Mouse (Mus musculus) midbrain, embryonic 14.5 days (tissue): ENCODE measurements at regions not wholly inside any gene's neighbourhood (a gene's known extent, or its start where the extent isn't known, plus 50 kb on each side); places are given as distances from the start of the nearest gene placed in this dataset.
A peak's percentile ranks its signal among the peaks of the same experiment; 100 is the strongest.

ENCODE experiments used
- ATAC-seq: fragments of 200-750 bp; cut with Nextera tagmentation; 2 replicates; pipeline ENCODE4 v1.8.0; 2017; ENCODE audit warnings: moderate number of reproducible peaks, moderate library complexity; ENCODE audit not compliant: low FRiP score, low TSS enrichment
- DNase-seq: peaks from one replicate; pipeline ENCODE4 v3.0.0-alpha.2; 2015
- H3K27ac ChIP-seq: fragments of 300-500 bp; sonication (generic); replicated peaks from 2 replicates; pipeline ENCODE4 v1.5.1; 2014; ENCODE audit warnings: mild to moderate bottlenecking, low read depth, low read length, moderate library complexity
- H3K27me3 ChIP-seq: fragments of 300-500 bp; sonication (generic); 2 replicates; pipeline ENCODE4 v1.6.1; 2014; ENCODE audit warnings: low read length, control low read depth, mixed read lengths; ENCODE audit not compliant: control insufficient read depth, insufficient read depth
- H3K36me3 ChIP-seq: fragments of 300-500 bp; sonication (generic); 2 replicates; pipeline ENCODE4 v1.6.1; 2014; ENCODE audit warnings: low read length, control low read depth; ENCODE audit not compliant: control insufficient read depth, insufficient read depth
- H3K4me1 ChIP-seq: fragments of 300-500 bp; sonication (generic); 2 replicates; pipeline ENCODE4 v1.6.1; 2014; ENCODE audit warnings: mild to moderate bottlenecking, antibody characterized with exemption, low read length, control low read depth; ENCODE audit not compliant: control insufficient read depth, insufficient read depth
- H3K4me2 ChIP-seq: fragments of 300-500 bp; sonication (generic); 2 replicates; pipeline ENCODE4 v1.6.1; 2014; ENCODE audit warnings: mild to moderate bottlenecking, low read length, moderate library complexity
- H3K4me3 ChIP-seq: fragments of 300-500 bp; sonication (generic); replicated peaks from 2 replicates; pipeline ENCODE4 v1.5.1; 2014; ENCODE audit warnings: low read depth, low read length
- H3K9ac ChIP-seq: fragments of 300-500 bp; sonication (generic); replicated peaks from 2 replicates; pipeline ENCODE4 v1.6.1; 2014; ENCODE audit warnings: mild to moderate bottlenecking, low read length, moderate library complexity
- H3K9me3 ChIP-seq: fragments of 300-500 bp; sonication (generic); 2 replicates; pipeline ENCODE4 v1.6.1; 2016; ENCODE audit warnings: low read length, control low read depth, mixed read lengths; ENCODE audit not compliant: control insufficient read depth
- WGBS: fragments of 180-500 bp; shearing (Covaris S2); extraction: QIAGEN DNeasy Blood & Tissue Kit; methylation state at CpG from one replicate; pipeline ENCODE4 v1.1.7; 2014; 5-methylcytosine and 5-hydroxymethylcytosine counted together

- ATAC-seq (no peak), DNase-seq (no peak)
- H3K4me2 ChIP-seq = no peak overlapping the region
- H3K9ac ChIP-seq = no peak overlapping the region
- no peaks in the 10 kb centered on the region for H3K9me3 ChIP-seq
- H3K27me3 ChIP-seq = no peaks in the 10 kb centered on the region
- no peak overlapping the region for H3K27ac ChIP-seq
- H3K4me1 ChIP-seq = no peaks in the 10 kb centered on the region
- no peaks in the 10 kb centered on the region for H3K36me3 ChIP-seq
- H3K4me3 ChIP-seq = no peak overlapping the region
- 74% methylated on average over 3 of the region's 3 CpGs for WGBS
Observed at GRCm38 (mm10) chr9:33892001-33892400, 593.7 kb upstream of the Kirrel3 start.

- DNase-seq (peak; percentile 71), ATAC-seq (peak; percentile 74; the same call in 1 of the 2 replicates)
- Histone ChIP-seq H3K9ac (no peak overlapping the region), H3K27ac (no peak overlapping the region; the same call in 1 of the 2 replicates), H3K4me3 (no peak overlapping the region), H3K4me2 (no peak overlapping the region), H3K36me3 (no peaks in the 10 kb centered on the region), H3K9me3 (no peaks in the 10 kb centered on the region), H3K4me1 (peaks cover 23% of the 10 kb centered on the region), H3K27me3 (no peaks in the 10 kb centered on the region; the same call in 1 of the 2 replicates)
- WGBS = 17% methylated on average over 10 of the region's 10 CpGs
Observed at GRCm38 (mm10) chr9:33901313-33902076, 584.2 kb upstream of the Kirrel3 start.

- no peaks in the 10 kb centered on the region for H3K9me3 ChIP-seq
- H3K27me3 ChIP-seq = no peaks in the 10 kb centered on the region
- H3K4me2 ChIP-seq = no peak overlapping the region
- 0 out of 2 replicates have a peak, but pooled peaks have one; percentile 53 for ATAC-seq
- no peaks in the 10 kb centered on the region for H3K36me3 ChIP-seq
- no peak overlapping the region for H3K9ac ChIP-seq
- no peak overlapping the region for H3K4me3 ChIP-seq
- DNase-seq = peak; percentile 53
- peaks cover 23% of the 10 kb centered on the region for H3K4me1 ChIP-seq
- H3K27ac ChIP-seq = no peak overlapping the region
- WGBS = 9% methylated on average over 5 of the region's 5 CpGs
Observed at GRCm38 (mm10) chr9:33903991-33904570, 581.6 kb upstream of the Kirrel3 start.

- Histone ChIP-seq H3K4me3 (no peak overlapping the region), H3K9me3 (no peaks in the 10 kb centered on the region), H3K9ac (no peak overlapping the region), H3K36me3 (no peaks in the 10 kb centered on the region), H3K4me1 (no peaks in the 10 kb centered on the region), H3K4me2 (no peak overlapping the region), H3K27ac (no peak overlapping the region), H3K27me3 (no peaks in the 10 kb centered on the region)
- 92% methylated on average over 4 of the region's 4 CpGs for WGBS
- DNase-seq (no peak), ATAC-seq (no peak)
Observed at GRCm38 (mm10) chr9:33914919-33915318, 570.8 kb upstream of the Kirrel3 start.

GRCm38 (mm10) chr9:33915349-33916056, 570.2 kb upstream of the Kirrel3 start:
- no peak overlapping the region for H3K4me3 ChIP-seq
- H3K4me2 ChIP-seq = no peak overlapping the region
- no peak for DNase-seq
- no peaks in the 10 kb centered on the region for H3K27me3 ChIP-seq
- no peak overlapping the region for H3K9ac ChIP-seq
- H3K4me1 ChIP-seq = no peaks in the 10 kb centered on the region
- no peak for ATAC-seq
- 68% methylated on average over 4 of the region's 4 CpGs for WGBS
- H3K36me3 ChIP-seq = no peaks in the 10 kb centered on the region
- H3K9me3 ChIP-seq = no peaks in the 10 kb centered on the region
- no peak overlapping the region for H3K27ac ChIP-seq

GRCm38 (mm10) chr9:33930286-33930685, 555.4 kb upstream of the Kirrel3 start:
- Histone ChIP-seq H3K4me1 (no peaks in the 10 kb centered on the region), H3K27me3 (no peaks in the 10 kb centered on the region), H3K4me3 (no peak overlapping the region), H3K9me3 (no peaks in the 10 kb centered on the region), H3K9ac (no peak overlapping the region), H3K36me3 (no peaks in the 10 kb centered on the region), H3K4me2 (no peak overlapping the region), H3K27ac (no peak overlapping the region)
- WGBS = 94% methylated on average over 4 of the region's 4 CpGs
- no peak for DNase-seq
- ATAC-seq = no peak

GRCm38 (mm10) chr9:33934071-33934470, 551.6 kb upstream of the Kirrel3 start:
- Histone ChIP-seq H3K9me3 (no peaks in the 10 kb centered on the region), H3K4me1 (no peaks in the 10 kb centered on the region), H3K27me3 (no peaks in the 10 kb centered on the region), H3K4me3 (no peak overlapping the region), H3K4me2 (no peak overlapping the region), H3K27ac (no peak overlapping the region), H3K9ac (no peak overlapping the region), H3K36me3 (no peaks in the 10 kb centered on the region)
- no peak for ATAC-seq
- DNase-seq = no peak
- WGBS = 93% methylated on average over 5 of the region's 5 CpGs

- H3K36me3 ChIP-seq = no peaks in the 10 kb centered on the region
- no peak overlapping the region for H3K27ac ChIP-seq
- H3K4me3 ChIP-seq = no peak overlapping the region
- no peak for DNase-seq
- no peak overlapping the region for H3K9ac ChIP-seq
- no peak for ATAC-seq
- no peaks in the 10 kb centered on the region for H3K27me3 ChIP-seq
- no peaks in the 10 kb centered on the region for H3K9me3 ChIP-seq
- H3K4me2 ChIP-seq = no peak overlapping the region
- H3K4me1 ChIP-seq = no peaks in the 10 kb centered on the region
Observed at GRCm38 (mm10) chr9:33954319-33954718, 531.4 kb upstream of the Kirrel3 start.
